Mouse (Mus musculus): ENCODE data around the gene Ipo13. TPM values are rescaled to one million over a fixed set of nuclear protein-coding genes. Genes with fewer than 3 reads are reported as not detected.

Ipo13 gene
- total and polyA plus RNA-seq, 2 experiments from 2014 or later, result 39.9 to 46.0 TPM

DNA sequence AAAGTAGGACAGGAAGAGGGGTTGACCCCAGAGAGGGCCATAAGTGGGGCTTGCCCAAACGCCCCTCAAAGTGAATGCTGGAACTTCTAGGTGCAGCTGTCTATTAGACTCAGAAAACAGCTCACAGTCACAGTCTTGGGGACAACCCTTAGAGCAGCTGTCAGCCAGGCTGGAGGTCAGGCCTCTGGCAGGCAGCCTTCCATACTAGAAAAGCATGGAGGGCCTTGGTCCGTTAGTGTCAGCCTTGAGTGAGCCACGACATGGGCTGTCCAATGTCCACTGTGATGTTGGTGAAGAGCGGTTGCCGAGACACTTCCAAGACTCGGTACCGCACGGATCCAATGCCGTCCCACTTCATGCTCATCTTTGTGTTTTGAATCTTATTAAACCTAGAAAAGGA, 41.2 kb downstream of the Ipo13 start:
- DNase-seq (ENCODE audit: low spot score) (no peak), ATAC-seq (ENCODE audit: low FRiP score) (no peak)
- no peaks in the 10 kb centered on the region for H3K27me3 ChIP-seq (ENCODE audit: insufficient read depth, low read length)
- peaks cover 33% of the 10 kb centered on the region for H3K36me3 ChIP-seq (ENCODE audit: insufficient read depth, low read length)
- H3K4me3 ChIP-seq (ENCODE audit: low read depth, low read length), result no peak overlapping the region
- no peak overlapping the region for H3K4me2 ChIP-seq (ENCODE audit: low read depth, low read length, poor library complexity, severe bottlenecking)
- 93% methylated on average over 9 of the region's 9 CpGs for WGBS
- H3K4me1 ChIP-seq (ENCODE audit: insufficient read depth, low read length), result no peaks in the 10 kb centered on the region
- TF ChIP-seq CTCF (IDR thresholded peaks at IDR 0.05), result no peak
- no peak overlapping the region for H3K9ac ChIP-seq (replicated peaks; ENCODE audit: low read length, poor library complexity, severe bottlenecking)
- no peaks in the 10 kb centered on the region for H3K9me3 ChIP-seq (ENCODE audit: low read length)
- no peak overlapping the region for H3K27ac ChIP-seq (ENCODE audit: low read depth, low read length)

- H3K4me3 ChIP-seq (ENCODE audit: low read depth, low read length), result no peak within 1 kb of the TSS
- H3K36me3 ChIP-seq (ENCODE audit: insufficient read depth, low read length), result peaks cover 28% of the 10 kb centered on the region
- peak within 1 kb of the TSS; percentile 24; the same call in 1 of the 2 replicates for H3K4me2 ChIP-seq (ENCODE audit: low read depth, low read length, poor library complexity, severe bottlenecking)
- H3K9me3 ChIP-seq (ENCODE audit: low read length), result no peaks in the 10 kb centered on the region
- no peak for TF ChIP-seq CTCF (IDR thresholded peaks at IDR 0.05)
- ATAC-seq (ENCODE audit: low FRiP score) (no peak), DNase-seq (ENCODE audit: low spot score) (no peak)
- H3K27me3 ChIP-seq (ENCODE audit: insufficient read depth, low read length), result no peaks in the 10 kb centered on the region
- 0 out of 2 replicates have a peak within 1 kb of the TSS, but pooled peaks have one; percentile 33 for H3K9ac ChIP-seq (replicated peaks; ENCODE audit: low read length, poor library complexity, severe bottlenecking)
- WGBS, result 6% methylated on average over 14 of the region's 14 CpGs
- no peaks in the 10 kb centered on the region for H3K4me1 ChIP-seq (ENCODE audit: insufficient read depth, low read length)
- H3K27ac ChIP-seq (ENCODE audit: low read depth, low read length), result no peak within 1 kb of the TSS
Measured at GRCm38 (mm10) chr4:117872471-117872886, 42.3 kb downstream of the Ipo13 start, which contains the start of gene Ccdc24. Gene Ccdc24, minus strand, starts transcription at chr4:117872557.

DNA sequence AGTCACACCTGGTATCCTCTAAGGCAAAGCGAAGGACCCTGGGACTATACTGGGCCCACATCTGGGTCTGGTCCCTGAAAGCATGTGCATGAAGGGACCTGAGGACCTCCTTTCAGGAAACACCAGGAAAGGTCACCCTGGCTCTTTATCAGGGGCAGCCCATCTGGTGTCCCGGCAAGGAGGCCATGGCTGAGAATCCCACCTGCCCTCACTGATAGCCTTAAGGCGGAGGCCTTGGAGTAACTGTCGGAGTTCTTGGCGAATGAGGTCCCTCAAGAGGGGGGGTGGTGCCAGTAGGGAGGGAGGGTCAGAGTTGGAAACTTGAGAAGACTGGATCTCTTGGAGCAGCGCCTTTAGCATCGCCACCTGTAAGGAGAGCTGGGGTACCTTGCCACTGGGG, 43.0 kb downstream of the Ipo13 start:
- Histone ChIP-seq H3K4me1 (ENCODE audit: insufficient read depth, low read length) (no peaks in the 10 kb centered on the region), H3K4me2 (ENCODE audit: low read depth, low read length, poor library complexity, severe bottlenecking) (no peak overlapping the region), H3K27ac (ENCODE audit: low read depth, low read length) (no peak overlapping the region), H3K27me3 (ENCODE audit: insufficient read depth, low read length) (no peaks in the 10 kb centered on the region), H3K4me3 (ENCODE audit: low read depth, low read length) (no peak overlapping the region), H3K9me3 (ENCODE audit: low read length) (no peaks in the 10 kb centered on the region), H3K36me3 (ENCODE audit: insufficient read depth, low read length) (peaks cover 22% of the 10 kb centered on the region), H3K9ac (replicated peaks; ENCODE audit: low read length, poor library complexity, severe bottlenecking) (no peak overlapping the region)
- ATAC-seq (ENCODE audit: low FRiP score) (no peak), DNase-seq (ENCODE audit: low spot score) (no peak)
- 71% methylated on average over 7 of the region's 7 CpGs for WGBS
- no peak for TF ChIP-seq CTCF (IDR thresholded peaks at IDR 0.05)

DNA sequence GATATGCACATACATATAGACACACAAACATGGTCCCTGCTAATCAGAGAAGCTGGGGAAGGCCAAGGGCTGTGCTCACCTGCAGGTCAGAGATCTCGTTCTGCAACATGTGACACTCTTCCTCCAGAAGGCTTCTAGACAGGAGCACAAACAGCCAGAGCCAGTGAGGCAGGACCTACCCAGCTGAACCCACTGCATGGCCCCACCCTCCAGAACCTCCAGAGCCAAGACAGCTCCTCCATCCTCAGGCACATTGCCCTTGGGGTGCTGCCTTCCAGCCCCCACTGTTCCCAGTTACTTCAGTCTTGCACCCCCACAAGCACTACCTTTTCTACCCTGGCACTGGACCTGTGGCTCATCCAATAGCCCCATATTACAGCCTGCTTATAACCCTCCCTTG, 44.4 kb downstream of the Ipo13 start:
- H3K27ac ChIP-seq (ENCODE audit: low read depth, low read length), result no peak overlapping the region
- H3K4me3 ChIP-seq (ENCODE audit: low read depth, low read length), result no peak overlapping the region
- ATAC-seq (ENCODE audit: low FRiP score), result no peak
- DNase-seq (ENCODE audit: low spot score), result no peak
- WGBS, result 63% methylated on average over 1 of the region's 1 CpGs
- H3K4me1 ChIP-seq (ENCODE audit: insufficient read depth, low read length), result 0 out of 2 replicates have a peak, but pooled peaks cover 3% of the 10 kb centered on the region
- H3K27me3 ChIP-seq (ENCODE audit: insufficient read depth, low read length), result no peaks in the 10 kb centered on the region
- no peak for TF ChIP-seq CTCF (IDR thresholded peaks at IDR 0.05)
- no peak overlapping the region for H3K4me2 ChIP-seq (ENCODE audit: low read depth, low read length, poor library complexity, severe bottlenecking)
- H3K9me3 ChIP-seq (ENCODE audit: low read length), result no peaks in the 10 kb centered on the region
- peaks cover 17% of the 10 kb centered on the region for H3K36me3 ChIP-seq (ENCODE audit: insufficient read depth, low read length)
- H3K9ac ChIP-seq (replicated peaks; ENCODE audit: low read length, poor library complexity, severe bottlenecking), result no peak overlapping the region

- no peak overlapping the region for H3K4me3 ChIP-seq (ENCODE audit: low read depth, low read length)
- H3K9ac ChIP-seq (replicated peaks; ENCODE audit: low read length, poor library complexity, severe bottlenecking), result no peak overlapping the region
- no peaks in the 10 kb centered on the region for H3K27me3 ChIP-seq (ENCODE audit: insufficient read depth, low read length)
- 0 out of 2 replicates have a peak, but pooled peaks cover 3% of the 10 kb centered on the region for H3K4me1 ChIP-seq (ENCODE audit: insufficient read depth, low read length)
- peaks cover 13% of the 10 kb centered on the region for H3K36me3 ChIP-seq (ENCODE audit: insufficient read depth, low read length)
- H3K27ac ChIP-seq (ENCODE audit: low read depth, low read length), result no peak overlapping the region
- WGBS, result 84% methylated on average over 9 of the region's 9 CpGs
- TF ChIP-seq CTCF (IDR thresholded peaks at IDR 0.05), result no peak
- no peaks in the 10 kb centered on the region for H3K9me3 ChIP-seq (ENCODE audit: low read length)
- ATAC-seq (ENCODE audit: low FRiP score), result no peak
- peak; percentile 27 for DNase-seq (ENCODE audit: low spot score)
- H3K4me2 ChIP-seq (ENCODE audit: low read depth, low read length, poor library complexity, severe bottlenecking), result no peak overlapping the region
Measured at GRCm38 (mm10) chr4:117869317-117869716, 45.5 kb downstream of the Ipo13 start.

GRCm38 (mm10) chr4:117867823-117868222, 47.0 kb downstream of the Ipo13 start:
- peak; percentile 79 for TF ChIP-seq CTCF (IDR thresholded peaks at IDR 0.05)
- no peaks in the 10 kb centered on the region for H3K9me3 ChIP-seq (ENCODE audit: low read length)
- no peak overlapping the region for H3K4me3 ChIP-seq (ENCODE audit: low read depth, low read length)
- DNase-seq (ENCODE audit: low spot score) (peak; percentile 57), ATAC-seq (ENCODE audit: low FRiP score) (0 out of 2 replicates have a peak, but pooled peaks have one; percentile 21)
- H3K9ac ChIP-seq (replicated peaks; ENCODE audit: low read length, poor library complexity, severe bottlenecking), result no peak overlapping the region
- 0 out of 2 replicates have a peak, but pooled peaks cover 3% of the 10 kb centered on the region for H3K4me1 ChIP-seq (ENCODE audit: insufficient read depth, low read length)
- 18% methylated on average over 24 of the region's 24 CpGs for WGBS
- H3K36me3 ChIP-seq (ENCODE audit: insufficient read depth, low read length), result peaks cover 3% of the 10 kb centered on the region; the same call in 1 of the 2 replicates
- no peak overlapping the region for H3K4me2 ChIP-seq (ENCODE audit: low read depth, low read length, poor library complexity, severe bottlenecking)
- no peaks in the 10 kb centered on the region for H3K27me3 ChIP-seq (ENCODE audit: insufficient read depth, low read length)
- H3K27ac ChIP-seq (ENCODE audit: low read depth, low read length), result no peak overlapping the region
